Mouse (Mus musculus): Measurements from ENCODE around the gene Crtc1. TPM values are rescaled to one million over a fixed set of nuclear protein-coding genes. Genes with fewer than 3 reads are reported as not detected.

The Crtc1 gene
- total and polyA plus RNA-seq, 3 experiments, result 3.3 to 18.0 TPM; not detected in 1

DNA sequence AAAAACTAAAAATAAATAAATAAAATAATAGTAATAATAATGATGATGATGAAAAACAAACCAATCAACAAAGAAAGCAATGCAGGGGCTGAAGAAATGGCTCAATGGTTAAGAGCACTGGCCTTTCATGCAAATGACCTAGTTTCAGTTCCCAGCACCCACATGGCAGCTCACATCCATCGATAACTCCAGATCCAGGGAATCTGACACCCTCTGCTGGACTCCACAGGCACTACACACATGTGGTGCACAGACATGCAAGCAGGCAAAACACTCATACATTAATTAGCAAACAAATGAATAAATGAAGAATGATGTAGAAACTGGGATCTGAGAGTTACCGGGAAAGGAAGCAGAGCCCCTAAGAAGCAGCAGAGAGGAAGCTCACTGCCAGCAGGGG is 20.3 kb upstream of the Crtc1 start:
- peak; percentile 18 for DNase-seq (ENCODE audit: low read depth, low spot score)
- no peaks in the 10 kb centered on the region for H3K79me2 ChIP-seq (ENCODE audit: control insufficient read depth, insufficient read depth, low read length, poor library complexity)
- no peak overlapping the region for H3K27ac ChIP-seq (ENCODE audit: control insufficient read depth, low read depth, low read length)
- H3K9ac ChIP-seq (ENCODE audit: control insufficient read depth, low read depth, low read length, poor library complexity, severe bottlenecking), result no peak overlapping the region
- no peaks in the 10 kb centered on the region for H3K27me3 ChIP-seq (ENCODE audit: control insufficient read depth in 1 of 2, insufficient read depth in 2 of 2, low read length in 2 of 2)
- no peaks in the 10 kb centered on the region for H3K9me3 ChIP-seq (replicated peaks; ENCODE audit: insufficient read depth, low read length)
- no peaks in the 10 kb centered on the region for H3K4me1 ChIP-seq (ENCODE audit: control insufficient read depth in 1 of 2, insufficient read depth in 2 of 2, low read length in 2 of 2)
- TF ChIP-seq RAD21 (IDR thresholded peaks at IDR 0.05; ENCODE audit: low read depth, low read length), result peak; percentile 4
- TF ChIP-seq CTCF (IDR thresholded peaks at IDR 0.05 in 2 of 3, conservative IDR thresholded peaks at IDR 0.05 in 1 of 3; ENCODE audit: control insufficient read depth in 1 of 3, insufficient read depth in 1 of 3, low read depth in 2 of 3, low read length in 3 of 3, poor library complexity in 1 of 3, severe bottlenecking in 1 of 3), result peak; percentile 14 to 33 (median 21); a peak in 3 of 6 replicates
- TF ChIP-seq RCOR1 (IDR thresholded peaks at IDR 0.05; ENCODE audit: low read depth, low read length), result no peak
- H3K4me3 ChIP-seq (ENCODE audit: control insufficient read depth in 1 of 2, insufficient read depth in 1 of 2, low read depth in 2 of 2, low read length in 2 of 2), result no peak overlapping the region
- no peaks in the 10 kb centered on the region; a peak in 1 of 4 replicates for H3K36me3 ChIP-seq (ENCODE audit: control insufficient read depth in 1 of 2, insufficient read depth in 2 of 2, low read length in 2 of 2)

DNA sequence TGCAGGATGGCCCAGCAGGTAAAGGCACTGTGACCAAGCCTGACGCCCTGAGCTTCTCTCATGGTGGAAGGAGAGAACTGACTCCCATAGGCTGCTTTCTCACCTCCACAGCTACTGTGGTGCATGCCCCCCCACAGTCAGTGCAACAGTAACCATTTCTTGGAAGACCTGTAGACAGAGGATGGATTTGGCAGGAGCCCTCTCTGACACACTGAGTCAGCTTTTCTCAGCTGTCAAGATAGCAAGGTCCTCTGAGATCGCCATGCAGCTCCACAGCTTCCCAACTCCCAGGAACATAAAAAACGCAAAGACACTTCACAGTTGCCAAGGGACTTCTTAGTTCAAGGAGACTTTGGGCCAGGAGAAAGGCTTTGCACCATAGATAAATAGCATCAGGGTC is 19.1 kb upstream of the Crtc1 start:
- Histone ChIP-seq H3K9me3 (replicated peaks; ENCODE audit: insufficient read depth, low read length) (no peaks in the 10 kb centered on the region), H3K4me3 (ENCODE audit: control insufficient read depth in 1 of 2, insufficient read depth in 1 of 2, low read depth in 2 of 2, low read length in 2 of 2) (no peak overlapping the region), H3K27ac (ENCODE audit: control insufficient read depth, low read depth, low read length) (no peak overlapping the region), H3K79me2 (ENCODE audit: control insufficient read depth, insufficient read depth, low read length, poor library complexity) (no peaks in the 10 kb centered on the region), H3K9ac (ENCODE audit: control insufficient read depth, low read depth, low read length, poor library complexity, severe bottlenecking) (no peak overlapping the region), H3K27me3 (ENCODE audit: control insufficient read depth in 1 of 2, insufficient read depth in 2 of 2, low read length in 2 of 2) (no peaks in the 10 kb centered on the region), H3K4me1 (ENCODE audit: control insufficient read depth in 1 of 2, insufficient read depth in 2 of 2, low read length in 2 of 2) (no peaks in the 10 kb centered on the region), H3K36me3 (ENCODE audit: control insufficient read depth in 1 of 2, insufficient read depth in 2 of 2, low read length in 2 of 2) (no peaks in the 10 kb centered on the region; a peak in 1 of 4 replicates)
- TF ChIP-seq RAD21 (IDR thresholded peaks at IDR 0.05; ENCODE audit: low read depth, low read length) (no peak), ETS1 (IDR thresholded peaks at IDR 0.05; ENCODE audit: low read depth, low read length) (no peak), ZNF384 (IDR thresholded peaks at IDR 0.05; ENCODE audit: low read depth, low read length) (no peak), GABPA (IDR thresholded peaks at IDR 0.05; ENCODE audit: low read depth, low read length) (no peak), RCOR1 (IDR thresholded peaks at IDR 0.05; ENCODE audit: low read depth, low read length) (no peak), TCF12 (IDR thresholded peaks at IDR 0.05; ENCODE audit: low read depth, low read length) (no peak), SIN3A (IDR thresholded peaks at IDR 0.05; ENCODE audit: low read length) (no peak), ELF1 (IDR thresholded peaks at IDR 0.05; ENCODE audit: low read depth, low read length) (no peak), SMC3 (IDR thresholded peaks at IDR 0.05; ENCODE audit: low read depth, low read length) (no peak), MEF2A (IDR thresholded peaks at IDR 0.05; ENCODE audit: extremely low read depth, insufficient replicate concordance, low read depth, low read length, poor library complexity, severe bottlenecking) (no peak), UBTF (IDR thresholded peaks at IDR 0.05; ENCODE audit: borderline replicate concordance, insufficient read depth, low read depth, low read length) (no peak), USF1 (IDR thresholded peaks at IDR 0.05; ENCODE audit: low read depth, low read length) (no peak), MYC (IDR thresholded peaks at IDR 0.05; ENCODE audit: low read depth, low read length) (no peak), GATA1 (IDR thresholded peaks at IDR 0.05; ENCODE audit: low read depth, low read length) (no peak), POLR2A (IDR thresholded peaks at IDR 0.05; ENCODE audit: control insufficient read depth in 1 of 2, insufficient read depth in 1 of 2, low read depth in 1 of 2, low read length in 2 of 2, poor library complexity in 1 of 2) (no peak), ZKSCAN1 (IDR thresholded peaks at IDR 0.05; ENCODE audit: low read depth, low read length) (no peak), CHD2 (IDR thresholded peaks at IDR 0.05; ENCODE audit: low read length) (no peak), NRF1 (IDR thresholded peaks at IDR 0.05; ENCODE audit: insufficient read depth, low read depth, low read length, poor library complexity, severe bottlenecking) (no peak), HCFC1 (IDR thresholded peaks at IDR 0.05; ENCODE audit: low read depth, low read length) (no peak), CTCF (IDR thresholded peaks at IDR 0.05 in 2 of 3, conservative IDR thresholded peaks at IDR 0.05 in 1 of 3; ENCODE audit: control insufficient read depth in 1 of 3, insufficient read depth in 1 of 3, low read depth in 2 of 3, low read length in 3 of 3, poor library complexity in 1 of 3, severe bottlenecking in 1 of 3) (no peak)
- DNase-seq (ENCODE audit: low read depth, low spot score), result no peak
